Comparison of ENCODE assay signal across 8 mouse cellular contexts in the genomic region with DNA sequence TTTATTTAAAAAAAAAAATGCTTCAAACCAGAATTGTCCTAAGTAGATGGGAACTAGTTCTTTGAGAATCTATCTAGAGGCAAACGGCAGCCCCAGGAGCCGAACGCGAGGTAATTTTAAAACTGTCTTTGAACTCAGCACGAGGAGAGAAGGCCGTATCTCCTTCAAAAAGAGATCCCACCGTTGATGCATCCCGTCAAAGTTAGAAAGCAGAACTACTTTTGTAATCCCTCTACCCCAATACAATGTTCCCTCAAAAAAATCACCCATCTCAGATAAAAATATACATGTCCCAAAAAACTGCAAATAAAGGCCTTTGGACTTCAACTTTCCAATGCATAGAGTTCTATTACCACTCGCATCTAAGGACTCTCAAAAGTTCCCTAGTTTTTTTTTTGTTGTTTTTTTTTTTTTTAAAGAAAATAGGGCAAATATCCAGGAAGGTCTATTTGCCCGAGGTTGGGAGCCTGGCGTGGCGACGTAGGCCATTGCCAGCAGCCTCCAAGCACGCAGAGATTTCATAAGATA. TPM values are rescaled to one million over a fixed set of nuclear protein-coding genes. Genes with fewer than 3 reads are reported as not detected.
DNase-seq lines count a peak whose midpoint lies in the region; ATAC-seq and TF ChIP-seq lines count a peak whose summit lies in the region.

No protein-coding gene starts in this region.

- peak overlapping the region; percentile 98 for H3K27ac ChIP-seq in heart, embryonic 15.5 days
- H3K27ac ChIP-seq in ES-E14 (ENCODE audit: insufficient read depth, low read depth, low read length, poor library complexity, severe bottlenecking): peak overlapping the region; percentile 98
- H3K27ac ChIP-seq in forebrain, embryonic 15.5 days (replicated peaks): peak overlapping the region; percentile 96
- H3K27ac ChIP-seq in liver, postnatal 0 days (ENCODE audit: low read depth): no peak overlapping the region

- H3K4me1 ChIP-seq in heart, embryonic 15.5 days (replicated peaks): peaks cover 51% of the 10 kb centered on the region
- peaks cover 9 to 20% of the 10 kb centered on the region in 2 experiments for H3K4me1 ChIP-seq in ES-E14 (ENCODE audit: control insufficient read depth in 2 of 2, insufficient read depth in 2 of 2, low read length in 2 of 2, poor library complexity in 1 of 2)
- H3K4me1 ChIP-seq in forebrain, embryonic 15.5 days: peaks cover 51% of the 10 kb centered on the region
- H3K4me1 ChIP-seq in liver, postnatal 0 days (ENCODE audit: insufficient read depth): peaks cover 15% of the 10 kb centered on the region

- TF ChIP-seq CTCF in liver, postnatal 0 days (IDR thresholded peaks at IDR 0.05; ENCODE audit: low read depth): no peak

- no peak for TF ChIP-seq EP300 in liver, postnatal 0 days (IDR thresholded peaks at IDR 0.05; ENCODE audit: low read depth)

- no peak for DNase-seq in heart, adult 8-10 months (ENCODE audit: low spot score)
- DNase-seq in ES-E14 (ENCODE audit: low read depth, low spot score): no peak
- no peak for DNase-seq in liver, postnatal 0 days
- no peak for DNase-seq in spleen, adult 12 weeks (ENCODE audit: low spot score)
- no peak for DNase-seq in layer of hippocampus, postnatal 14 days (ENCODE audit: low spot score in 2 of 2)
- DNase-seq in left cerebral cortex, postnatal 4 days: no peak

- no peaks in the 10 kb centered on the region for H3K36me3 ChIP-seq in heart, embryonic 15.5 days
- peaks cover 3% of the 10 kb centered on the region; the same call in 1 of the 2 replicates for H3K36me3 ChIP-seq in ES-E14 (ENCODE audit: control insufficient read depth, insufficient read depth, low read length, poor library complexity, severe bottlenecking)
- no peaks in the 10 kb centered on the region for H3K36me3 ChIP-seq in forebrain, embryonic 15.5 days
- no peaks in the 10 kb centered on the region for H3K36me3 ChIP-seq in liver, postnatal 0 days (replicated peaks; ENCODE audit: insufficient read depth, low read length)

- intact Hi-C loops in left cerebral cortex, postnatal 4 days (cut with DNase I): no loop called here

- no peaks in the 10 kb centered on the region for H3K9me3 ChIP-seq in heart, embryonic 15.5 days (replicated peaks)
- no peaks in the 10 kb centered on the region for H3K9me3 ChIP-seq in ES-E14 (ENCODE audit: control insufficient read depth, insufficient read depth, low read depth, low read length)
- H3K9me3 ChIP-seq in forebrain, embryonic 15.5 days: no peaks in the 10 kb centered on the region
- no peaks in the 10 kb centered on the region for H3K9me3 ChIP-seq in liver, postnatal 0 days (ENCODE audit: low read length)

- peak overlapping the region; percentile 96 for H3K4me3 ChIP-seq in heart, embryonic 15.5 days
- H3K4me3 ChIP-seq in ES-E14 (ENCODE audit: insufficient read depth in 1 of 2, low read depth in 1 of 2, low read length in 2 of 2, poor library complexity in 1 of 2, severe bottlenecking in 1 of 2): peak overlapping the region; percentile 95 to 99
- peak overlapping the region; percentile 97 for H3K4me3 ChIP-seq in forebrain, embryonic 15.5 days
- H3K4me3 ChIP-seq in liver, postnatal 0 days (ENCODE audit: low read depth, low read length): peak overlapping the region; percentile 77

- H3K4me2 ChIP-seq in heart, embryonic 15.5 days: peak overlapping the region; percentile 95
- peak overlapping the region; percentile 99 for H3K4me2 ChIP-seq in forebrain, embryonic 15.5 days (replicated peaks)
- peak overlapping the region; percentile 79 for H3K4me2 ChIP-seq in liver, postnatal 0 days (ENCODE audit: low read depth, low read length)

- WGBS in heart, embryonic 15.5 days: 5% methylated on average over 14 of the region's 14 CpGs
- WGBS in forebrain, embryonic 15.5 days: under 1% methylated on average over 14 of the region's 14 CpGs
- WGBS in liver, postnatal 0 days (ENCODE audit: insufficient replicate concordance): 7% methylated on average over 14 of the region's 14 CpGs

- ATAC-seq in heart, embryonic 15.5 days (replicated peaks; ENCODE audit: insufficient number of reproducible peaks, insufficient read depth, low FRiP score, low read depth): no peak
- no peak for ATAC-seq in forebrain, embryonic 15.5 days (replicated peaks)
- ATAC-seq in liver, postnatal 0 days: no peak

- H3K27me3 ChIP-seq in heart, embryonic 15.5 days: no peaks in the 10 kb centered on the region
- no peaks in the 10 kb centered on the region for H3K27me3 ChIP-seq in forebrain, embryonic 15.5 days
- peaks cover 29% of the 10 kb centered on the region for H3K27me3 ChIP-seq in liver, postnatal 0 days (ENCODE audit: insufficient read depth, low read length)

- in situ Hi-C loops in ES-E14 (cut with MboI; ENCODE audit: low sequenced_read_pairs in 2 of 2, unreplicated experiment in 2 of 2): no loop called here

- peak overlapping the region; percentile 98 for H3K9ac ChIP-seq in heart, embryonic 15.5 days
- H3K9ac ChIP-seq in ES-E14 (ENCODE audit: insufficient read depth, low read depth, low read length, poor library complexity, severe bottlenecking): peak overlapping the region; percentile 98
- H3K9ac ChIP-seq in forebrain, embryonic 15.5 days (replicated peaks): peak overlapping the region; percentile 97
- peak overlapping the region; percentile 79 for H3K9ac ChIP-seq in liver, postnatal 0 days (replicated peaks)

TF ChIP-seq in ES-E14, 5 proteins besides CTCF, POLR2A, EP300 and RAD21:
- TF ChIP-seq ZC3H11A (IDR thresholded peaks at IDR 0.05; ENCODE audit: borderline replicate concordance, low read depth, low read length) (no peak), MAFK (IDR thresholded peaks at IDR 0.05; ENCODE audit: insufficient read depth, low read depth, low read length) (no peak), CHD2 (IDR thresholded peaks at IDR 0.05; ENCODE audit: low read depth, low read length) (no peak), HCFC1 (IDR thresholded peaks at IDR 0.05; ENCODE audit: borderline replicate concordance, insufficient read depth, low read length) (no peak), ZNF384 (IDR thresholded peaks at IDR 0.05; ENCODE audit: low read depth, low read length) (no peak; the same call in 1 of the 2 replicates)

RNA-seq across cellular contexts. Expression of gene Fgfr2, which starts 2.0 kb away (rescaled TPM):
- 17.2 and 32.2 TPM in 2 replicates for polyA plus RNA-seq in heart, embryonic 15.5 days (2015; fragmentation: Nextera tagmentation; extraction: Ambion mirVana)
- total RNA-seq in heart, adult 8-10 months (2022): 1 to 10 TPM; 1.1 to 1.9 (median 1.4) TPM
- total RNA-seq in ES-E14 (2012; rRNA removed): 37.5 and 44.3 TPM in 2 replicates
- 43.5 and 48.1 TPM in 2 replicates for polyA plus RNA-seq in forebrain, embryonic 15.5 days (2015; fragmentation: Nextera tagmentation; extraction: Ambion mirVana)
- 11.2 TPM in 2 replicates for polyA plus RNA-seq in liver, postnatal 0 days (2015; fragmentation: Nextera tagmentation; extraction: Ambion mirVana)
- 10 to 100 TPM; 38.3 to 40.2 TPM for total RNA-seq in layer of hippocampus, postnatal 14 days (2021)
- 10 to 100 TPM; 35.8 to 40.8 TPM for total RNA-seq in left cerebral cortex, postnatal 4 days (2021)

RNA-seq across cellular contexts. Expression of gene Ctbp2, which starts 3.0 kb away (rescaled TPM):
- polyA plus RNA-seq in heart, embryonic 15.5 days (2015; fragmentation: Nextera tagmentation; extraction: Ambion mirVana): 40.8 and 48.8 TPM in 2 replicates
- total RNA-seq in heart, adult 8-10 months (2022): 10 to 100 TPM; 24.9 to 28.1 (median 27.6) TPM
- total RNA-seq in ES-E14 (2012; rRNA removed): 241 and 381 TPM in 2 replicates
- 80.3 and 87.4 TPM in 2 replicates for polyA plus RNA-seq in forebrain, embryonic 15.5 days (2015; fragmentation: Nextera tagmentation; extraction: Ambion mirVana)
- 5.8 and 6.1 TPM in 2 replicates for polyA plus RNA-seq in liver, postnatal 0 days (2015; fragmentation: Nextera tagmentation; extraction: Ambion mirVana)
- 10 to 100 TPM; 46.4 to 52.1 TPM for total RNA-seq in layer of hippocampus, postnatal 14 days (2021)
- total RNA-seq in left cerebral cortex, postnatal 4 days (2021): 10 to 100 TPM; 41.0 to 48.8 TPM

Comparison
In these comparisons a context has a peak if more than half of its experiments do, and no peak if none do; other contexts are left out.
1. RNA of gene Fgfr2, which starts 2.0 kb away (total RNA-seq): 35.8 to 40.8 TPM in left cerebral cortex, postnatal 4 days, 38.3 to 40.2 TPM in layer of hippocampus, postnatal 14 days and 37.5 to 44.3 TPM in ES-E14; 1.1 to 1.9 TPM in heart, adult 8-10 months; every median in the first group is over 10 times any median in the second.
2. Peak in every context shown above with its lines, with median percentiles within 50 percentile points of each other: H3K4me2 ChIP-seq, H3K4me3 ChIP-seq and H3K9ac ChIP-seq.